Mouse (Mus musculus) E14TG2a.4 (cell line): ENCODE measurements around the gene Olfr45.

ENCODE experiments used
- CTCF ChIP-seq: conservative IDR thresholded peaks from 2 replicates; pipeline ENCODE4 v1.5.1; 2014; ENCODE audit warnings: low read length
- NANOG ChIP-seq: IDR thresholded peaks from 2 replicates; pipeline ENCODE4 v1.6.1; 2014; ENCODE audit warnings: borderline replicate concordance, low read length, mixed read lengths
- POU5F1 ChIP-seq: IDR thresholded peaks from 2 replicates; pipeline ENCODE4 v1.6.1; 2014; ENCODE audit warnings: low read length, borderline replicate concordance

GRCm38 (mm10) chr7:140681651-140682050 is at the start of gene Olfr45:
- TF ChIP-seq CTCF (no peak), POU5F1 (no peak), NANOG (no peak)
